Mouse (Mus musculus): ENCODE results near the gene Shc2. TPM values are rescaled to one million over a fixed set of nuclear protein-coding genes. Genes with fewer than 3 reads are reported as not detected.

The Shc2 gene
- polyA plus RNA-seq (2014; fragmentation: Illumina TruSeq; extraction: RNeasy Lipid Tissue Mini Kit (QIAGEN cat#74804); ENCODE audit: low read depth, low replicate concordance) = 1.9 TPM

GRCm38 (mm10) chr10:79637128-79638110 lies at the start of gene Shc2:
Gene Shc2 (minus strand): TSS chr10:79637918.

GRCm38 (mm10) chr10:79681591-79682245 lies 44.0 kb upstream of the Shc2 start, which contains the start of gene Cdc34:
Gene Cdc34 (plus strand): TSS chr10:79682195.

GRCm38 (mm10) chr10:79668771-79669575 lies 31.3 kb upstream of the Shc2 start, which contains the start of gene Tpgs1:
Gene Tpgs1 (plus strand): TSS chr10:79669369.

GRCm38 (mm10) chr10:79664131-79664665 lies 26.5 kb upstream of the Shc2 start, which contains the start of gene Madcam1:
Gene Madcam1 (plus strand): TSS chr10:79664559.

GRCm38 (mm10) chr10:79645711-79646110 lies 8.0 kb upstream of the Shc2 start, which contains the start of gene Odf3l2:
Gene Odf3l2 (minus strand): TSS chr10:79645738.

GRCm38 (mm10) chr10:79613578-79614304 lies 24.0 kb downstream of the Shc2 start, which contains the start of gene C2cd4c:
Gene C2cd4c (minus strand): TSS chr10:79614025.

GRCm38 (mm10) chr10:79587061-79587751 lies 50.5 kb downstream of the Shc2 start, which contains the start of gene Theg:
Gene Theg (minus strand): TSS chr10:79587331.

Other genes with a start within 250 kb of the Shc2 start
- not detected for gene Vmn2r83, start 169.2 kb downstream of the Shc2 start, polyA plus RNA-seq (2014; fragmentation: Illumina TruSeq; extraction: RNeasy Lipid Tissue Mini Kit (QIAGEN cat#74804); ENCODE audit: low read depth, low replicate concordance)
- not detected for gene Plpp2, start 104.1 kb downstream of the Shc2 start, polyA plus RNA-seq (2014; fragmentation: Illumina TruSeq; extraction: RNeasy Lipid Tissue Mini Kit (QIAGEN cat#74804); ENCODE audit: low read depth, low replicate concordance)
- 0.15 TPM for gene Mier2, start 82.7 kb downstream of the Shc2 start, polyA plus RNA-seq (2014; fragmentation: Illumina TruSeq; extraction: RNeasy Lipid Tissue Mini Kit (QIAGEN cat#74804); ENCODE audit: low read depth, low replicate concordance)
- gene Theg, start 50.6 kb downstream of the Shc2 start, polyA plus RNA-seq (2014; fragmentation: Illumina TruSeq; extraction: RNeasy Lipid Tissue Mini Kit (QIAGEN cat#74804); ENCODE audit: low read depth, low replicate concordance) = 19.5 TPM
- 0.07 TPM for gene C2cd4c, start 23.9 kb downstream of the Shc2 start, polyA plus RNA-seq (2014; fragmentation: Illumina TruSeq; extraction: RNeasy Lipid Tissue Mini Kit (QIAGEN cat#74804); ENCODE audit: low read depth, low replicate concordance)
- not detected for gene Odf3l2, start 7.8 kb upstream of the Shc2 start, polyA plus RNA-seq (2014; fragmentation: Illumina TruSeq; extraction: RNeasy Lipid Tissue Mini Kit (QIAGEN cat#74804); ENCODE audit: low read depth, low replicate concordance)
- gene Madcam1, start 26.6 kb upstream of the Shc2 start, polyA plus RNA-seq (2014; fragmentation: Illumina TruSeq; extraction: RNeasy Lipid Tissue Mini Kit (QIAGEN cat#74804); ENCODE audit: low read depth, low replicate concordance) = not detected
- gene Tpgs1, start 31.5 kb upstream of the Shc2 start, polyA plus RNA-seq (2014; fragmentation: Illumina TruSeq; extraction: RNeasy Lipid Tissue Mini Kit (QIAGEN cat#74804); ENCODE audit: low read depth, low replicate concordance) = not detected
- gene Cdc34, start 44.3 kb upstream of the Shc2 start, polyA plus RNA-seq (2014; fragmentation: Illumina TruSeq; extraction: RNeasy Lipid Tissue Mini Kit (QIAGEN cat#74804); ENCODE audit: low read depth, low replicate concordance) = 11.0 TPM
- gene Gzmm, start 51.1 kb upstream of the Shc2 start, polyA plus RNA-seq (2014; fragmentation: Illumina TruSeq; extraction: RNeasy Lipid Tissue Mini Kit (QIAGEN cat#74804); ENCODE audit: low read depth, low replicate concordance) = not detected
- 293 TPM for gene Bsg, start 66.6 kb upstream of the Shc2 start, polyA plus RNA-seq (2014; fragmentation: Illumina TruSeq; extraction: RNeasy Lipid Tissue Mini Kit (QIAGEN cat#74804); ENCODE audit: low read depth, low replicate concordance)
- gene Hcn2, start 78.7 kb upstream of the Shc2 start, polyA plus RNA-seq (2014; fragmentation: Illumina TruSeq; extraction: RNeasy Lipid Tissue Mini Kit (QIAGEN cat#74804); ENCODE audit: low read depth, low replicate concordance) = not detected
- 0.70 TPM for gene Polrmt, start 108.7 kb upstream of the Shc2 start, polyA plus RNA-seq (2014; fragmentation: Illumina TruSeq; extraction: RNeasy Lipid Tissue Mini Kit (QIAGEN cat#74804); ENCODE audit: low read depth, low replicate concordance)
- gene Fgf22, start 117.2 kb upstream of the Shc2 start, polyA plus RNA-seq (2014; fragmentation: Illumina TruSeq; extraction: RNeasy Lipid Tissue Mini Kit (QIAGEN cat#74804); ENCODE audit: low read depth, low replicate concordance) = not detected
- gene Rnf126, start 129.0 kb upstream of the Shc2 start, polyA plus RNA-seq (2014; fragmentation: Illumina TruSeq; extraction: RNeasy Lipid Tissue Mini Kit (QIAGEN cat#74804); ENCODE audit: low read depth, low replicate concordance) = 6.6 TPM
- 3.6 TPM for gene Fstl3, start 139.4 kb upstream of the Shc2 start, polyA plus RNA-seq (2014; fragmentation: Illumina TruSeq; extraction: RNeasy Lipid Tissue Mini Kit (QIAGEN cat#74804); ENCODE audit: low read depth, low replicate concordance)
- gene Prss57, start 153.0 kb upstream of the Shc2 start, polyA plus RNA-seq (2014; fragmentation: Illumina TruSeq; extraction: RNeasy Lipid Tissue Mini Kit (QIAGEN cat#74804); ENCODE audit: low read depth, low replicate concordance) = not detected
- gene Palm, start 155.7 kb upstream of the Shc2 start, polyA plus RNA-seq (2014; fragmentation: Illumina TruSeq; extraction: RNeasy Lipid Tissue Mini Kit (QIAGEN cat#74804); ENCODE audit: low read depth, low replicate concordance) = 0.38 TPM
- gene Misp, start 183.1 kb upstream of the Shc2 start, polyA plus RNA-seq (2014; fragmentation: Illumina TruSeq; extraction: RNeasy Lipid Tissue Mini Kit (QIAGEN cat#74804); ENCODE audit: low read depth, low replicate concordance) = not detected
- 40.2 TPM for gene Ptbp1, start 216.5 kb upstream of the Shc2 start, polyA plus RNA-seq (2014; fragmentation: Illumina TruSeq; extraction: RNeasy Lipid Tissue Mini Kit (QIAGEN cat#74804); ENCODE audit: low read depth, low replicate concordance)
- not detected for gene Prtn3, start 236.6 kb upstream of the Shc2 start, polyA plus RNA-seq (2014; fragmentation: Illumina TruSeq; extraction: RNeasy Lipid Tissue Mini Kit (QIAGEN cat#74804); ENCODE audit: low read depth, low replicate concordance)
- not detected for gene Plppr3, start 236.7 kb upstream of the Shc2 start, polyA plus RNA-seq (2014; fragmentation: Illumina TruSeq; extraction: RNeasy Lipid Tissue Mini Kit (QIAGEN cat#74804); ENCODE audit: low read depth, low replicate concordance)
- not detected for gene Elane, start 248.3 kb upstream of the Shc2 start, polyA plus RNA-seq (2014; fragmentation: Illumina TruSeq; extraction: RNeasy Lipid Tissue Mini Kit (QIAGEN cat#74804); ENCODE audit: low read depth, low replicate concordance)

Measured in testis, adult 10 weeks (tissue).